Mouse (Mus musculus) stomach, adult 2 months (tissue): ENCODE results near the gene Gm436. TPM values are rescaled to one million over a fixed set of nuclear protein-coding genes. Genes with fewer than 3 reads are reported as not detected.

ENCODE experiments used
- polyA plus RNA-seq: library from polyadenylated mRNA; depleted of rRNA; stranded (reverse); fragments of >200 nt; gene quantifications from 2 replicates; pipeline ENCODE4 v1.2.3, GENCODE M21; 2012; rRNA removed

Gene Gm436
- polyA plus RNA-seq = not detected in 2 replicates

DNA sequence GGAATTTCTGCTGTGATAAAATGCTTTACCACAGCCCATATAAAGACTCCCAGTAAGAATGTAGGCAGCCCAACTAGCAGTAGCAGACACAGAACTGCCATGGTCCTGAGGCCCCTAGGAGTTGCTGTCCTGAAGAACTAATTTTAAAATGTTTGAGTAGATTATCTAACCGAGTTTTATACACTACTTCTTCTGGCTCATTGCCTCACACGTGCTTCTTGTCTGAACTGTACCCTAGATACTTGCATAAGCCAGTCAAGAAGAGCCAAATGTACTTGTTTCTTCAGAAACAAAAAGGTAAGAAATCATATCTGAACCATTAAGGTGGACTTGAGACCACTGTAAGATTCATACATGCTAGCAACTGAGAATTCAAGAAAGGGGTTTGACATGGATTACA lies at the start of gene Gm436:
TSS of gene Gm436 (minus strand) at position 101 of the 400 bp plus-strand sequence.

DNA sequence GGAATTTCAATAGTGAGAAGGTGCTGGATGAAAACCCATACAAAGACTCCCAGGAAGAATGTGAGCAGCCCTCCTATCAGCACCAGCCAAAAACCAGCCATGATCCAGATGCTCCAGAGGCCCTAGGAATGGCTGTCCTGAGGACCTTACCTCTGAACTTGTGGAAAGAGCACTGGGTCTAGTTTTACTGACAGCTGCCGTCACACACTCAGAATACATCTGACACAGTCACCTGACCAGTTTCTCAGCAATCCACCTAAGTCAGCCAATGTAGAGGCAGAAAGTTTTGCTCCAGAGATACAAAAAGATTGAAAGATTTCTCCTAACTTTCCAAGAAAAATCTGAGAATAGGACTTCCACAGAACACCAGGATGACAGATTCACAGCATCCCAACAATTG lies 35.1 kb upstream of the Gm436 start, which contains the start of gene Gm13178:
TSS of gene Gm13178 (minus strand) at position 101 of the 400 bp plus-strand sequence.

Other genes starting within 250 kb of the Gm436 start
- gene 1700012P22Rik, start 247.6 kb downstream of the Gm436 start, polyA plus RNA-seq = not detected in 2 replicates
- not detected in 2 replicates for gene Gm9944, start 233.1 kb downstream of the Gm436 start, polyA plus RNA-seq
- 0.04 and 0.10 TPM in 2 replicates for gene Aadacl3, start 222.6 kb downstream of the Gm436 start, polyA plus RNA-seq
- gene 9430007A20Rik, start 166.5 kb downstream of the Gm436 start, polyA plus RNA-seq = not detected in 2 replicates
- not detected in 2 replicates for gene Gm13124, start 121.2 kb downstream of the Gm436 start, polyA plus RNA-seq
- gene Aadacl4, start 72.7 kb downstream of the Gm436 start, polyA plus RNA-seq = 0.13 TPM in 1 of 2 replicates, not detected in the other
- 0.11 and 0.26 TPM in 2 replicates for gene Gm13178, start 35.0 kb upstream of the Gm436 start, polyA plus RNA-seq
- not detected in 2 replicates for gene Gm438, start 100.2 kb upstream of the Gm436 start, polyA plus RNA-seq
- 65.8 and 85.0 TPM in 2 replicates for gene Dhrs3, start 206.5 kb upstream of the Gm436 start, polyA plus RNA-seq